Mouse (Mus musculus) kidney, adult 2 months (tissue): ENCODE measurements at regions not wholly inside any gene's neighbourhood (a gene's known extent, or its start where the extent isn't known, plus 50 kb on each side); places are given as distances from the start of the nearest gene placed in this dataset.

Experiments
- CTCF ChIP-seq: fragments of 200-500 bp; conservative IDR thresholded peaks from 2 replicates; pipeline ENCODE4 v1.5.1; 2011; ENCODE audit warnings: low read depth, mild to moderate bottlenecking, control low read depth, low read length, moderate library complexity, mixed read lengths; ENCODE audit not compliant: insufficient read depth, insufficient read length
- POLR2A ChIP-seq: fragments of 200-500 bp; IDR thresholded peaks from one replicate; pipeline ENCODE4 v1.6.1; 2011; ENCODE audit warnings: low read depth, low read length, control low read depth

DNA sequence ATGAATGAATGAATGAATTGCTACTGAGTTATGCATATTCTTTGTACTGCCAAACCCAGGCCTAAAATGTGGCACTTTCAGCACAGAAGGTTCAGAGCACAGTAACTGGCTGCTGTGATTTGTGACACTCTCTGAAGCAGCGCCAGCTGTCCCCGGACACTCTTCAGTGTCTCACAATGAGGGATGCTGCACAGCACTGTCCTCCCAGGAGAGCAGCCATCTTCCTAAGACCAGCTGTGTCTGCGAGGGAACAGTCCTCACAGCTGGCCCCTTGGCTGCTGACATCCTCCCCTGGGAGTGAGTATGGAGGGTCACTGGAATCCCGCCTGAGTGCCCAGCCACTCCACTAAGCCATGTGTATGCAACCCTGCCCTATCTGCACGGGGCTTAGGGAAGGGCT is 265.9 kb upstream of the Zfp637 start:
- TF ChIP-seq CTCF (no peak), POLR2A (no peak)
